7 mouse cellular contexts compared by ENCODE assay signal in genomic region chr17:31833752-31834151, GRCm38 (mm10). TPM values are rescaled to one million over a fixed set of nuclear protein-coding genes. Genes with fewer than 3 reads are reported as not detected.
DNase-seq lines count a peak whose midpoint lies in the region; ATAC-seq and TF ChIP-seq lines count a peak whose summit lies in the region.

No protein-coding gene starts in this region.

- H3K9me3 ChIP-seq in lung, embryonic 14.5 days (ENCODE audit: low read depth, low read length), result no peaks in the 10 kb centered on the region
- no peaks in the 10 kb centered on the region for H3K9me3 ChIP-seq in hindbrain, embryonic 14.5 days (ENCODE audit: control insufficient read depth, low read length)

- H3K36me3 ChIP-seq in lung, embryonic 14.5 days (ENCODE audit: insufficient read depth), result no peaks in the 10 kb centered on the region
- no peaks in the 10 kb centered on the region for H3K36me3 ChIP-seq in splenic B cell, adult 2 months (ENCODE audit: control insufficient read depth, insufficient read depth, low read length, poor library complexity, severe bottlenecking)
- H3K36me3 ChIP-seq in hindbrain, embryonic 14.5 days (replicated peaks; ENCODE audit: control insufficient read depth, insufficient read depth), result no peaks in the 10 kb centered on the region

- H3K4me2 ChIP-seq in lung, embryonic 14.5 days, result no peak overlapping the region; the same call in 1 of the 2 replicates
- no peak overlapping the region for H3K4me2 ChIP-seq in hindbrain, embryonic 14.5 days (replicated peaks)

- H3K27me3 ChIP-seq in lung, embryonic 14.5 days (ENCODE audit: insufficient read depth, low read length), result no peaks in the 10 kb centered on the region
- H3K27me3 ChIP-seq in splenic B cell, adult 2 months (ENCODE audit: control insufficient read depth, insufficient read depth, low read length, poor library complexity, severe bottlenecking), result no peaks in the 10 kb centered on the region
- no peaks in the 10 kb centered on the region for H3K27me3 ChIP-seq in hindbrain, embryonic 14.5 days (ENCODE audit: control insufficient read depth, insufficient read depth, low read length)

- H3K4me3 ChIP-seq in lung, embryonic 14.5 days (ENCODE audit: low read depth, low read length), result no peak overlapping the region
- no peak overlapping the region for H3K4me3 ChIP-seq in hindbrain, embryonic 14.5 days (replicated peaks; ENCODE audit: low read length)

- H3K9ac ChIP-seq in lung, embryonic 14.5 days, result peak overlapping the region; percentile 24
- H3K9ac ChIP-seq in hindbrain, embryonic 14.5 days, result no peak overlapping the region

- 24% methylated on average over 7 of the region's 7 CpGs for WGBS in lung, embryonic 14.5 days
- WGBS in hindbrain, embryonic 14.5 days, result 31% methylated on average over 7 of the region's 7 CpGs

- DNase-seq in lung, embryonic 14.5 days, result peak; percentile 65
- DNase-seq in lung, adult 18-20 months, result no peak
- peak; percentile 46 for DNase-seq in kidney, postnatal 14 days
- DNase-seq in splenic B cell, adult 2 months (ENCODE audit: low read depth, low spot score), result peak; percentile 63
- no peak for DNase-seq in hindbrain, embryonic 14.5 days (ENCODE audit: low spot score)
- no peak for DNase-seq in frontal cortex, postnatal 36 days (ENCODE audit: low spot score in 2 of 2)

- peak; percentile 55; the same call in 1 of the 2 replicates for ATAC-seq in lung, embryonic 14.5 days (ENCODE audit: insufficient read depth)
- ATAC-seq in granulocyte monocyte progenitor cell, adult 5-6 weeks (replicated peaks; ENCODE audit: poor library complexity, severe bottlenecking), result peak; percentile 31
- no peak for ATAC-seq in hindbrain, embryonic 14.5 days (ENCODE audit: low FRiP score)

- peaks cover 15% of the 10 kb centered on the region for H3K4me1 ChIP-seq in lung, embryonic 14.5 days (ENCODE audit: insufficient read depth)
- 0 out of 2 replicates have a peak, but pooled peaks cover 3% of the 10 kb centered on the region for H3K4me1 ChIP-seq in hindbrain, embryonic 14.5 days (replicated peaks; ENCODE audit: control insufficient read depth, insufficient read depth, low read length)

- no peak for TF ChIP-seq CTCF in lung, embryonic 14.5 days (IDR thresholded peaks at IDR 0.05; ENCODE audit: low read depth)

- H3K27ac ChIP-seq in lung, embryonic 14.5 days (ENCODE audit: low read depth), result peak overlapping the region; percentile 61; the same call in 1 of the 2 replicates
- H3K27ac ChIP-seq in hindbrain, embryonic 14.5 days, result no peak overlapping the region

RNA-seq across cellular contexts. Expression of gene Sik1, which starts 21.9 kb away (rescaled TPM):
- polyA plus RNA-seq in lung, embryonic 14.5 days (2014; fragmentation: Nextera tagmentation; extraction: Ambion mirVana), result 25.0 and 26.2 TPM in 2 replicates
- total RNA-seq in granulocyte monocyte progenitor cell, adult 5-6 weeks (2014; fragmentation: Nextera tagmentation), result 9.1 and 12.1 TPM in 2 replicates
- 9.2 and 10.8 TPM in 2 replicates for total RNA-seq in granulocyte monocyte progenitor cell, adult 5-6 weeks (2017)
- 17.0 and 20.5 TPM in 2 replicates for polyA plus RNA-seq in hindbrain, embryonic 14.5 days (2014; fragmentation: Nextera tagmentation; extraction: Ambion mirVana)

Comparison
In these comparisons a context has a peak if more than half of its experiments do, and no peak if none do; other contexts are left out.
1. DNase-seq: peak in lung, embryonic 14.5 days (single experiment), kidney, postnatal 14 days (single experiment) and splenic B cell, adult 2 months (single experiment); none in lung, adult 18-20 months (0 of 2), hindbrain, embryonic 14.5 days (single experiment) and frontal cortex, postnatal 36 days (0 of 2).